Mouse (Mus musculus) thymus, postnatal 0 days (tissue): ENCODE results near the gene Spice1. TPM values are rescaled to one million over a fixed set of nuclear protein-coding genes. Genes with fewer than 3 reads are reported as not detected.

Experiments
- DNase-seq: peaks from one replicate; pipeline ENCODE4 v3.0.0-alpha.2; 2015; ENCODE audit warnings: low spot score
- polyA plus RNA-seq: library from polyadenylated mRNA; unstranded; fragments of >200 nt; fragmentation: Nextera tagmentation; extraction: Ambion mirVana; gene quantifications from 2 replicates; pipeline ENCODE4 v1.2.1, GENCODE M21; 2015

Spice1 gene
- polyA plus RNA-seq, 1 experiment from 2014 or later: 16.5 TPM

DNA sequence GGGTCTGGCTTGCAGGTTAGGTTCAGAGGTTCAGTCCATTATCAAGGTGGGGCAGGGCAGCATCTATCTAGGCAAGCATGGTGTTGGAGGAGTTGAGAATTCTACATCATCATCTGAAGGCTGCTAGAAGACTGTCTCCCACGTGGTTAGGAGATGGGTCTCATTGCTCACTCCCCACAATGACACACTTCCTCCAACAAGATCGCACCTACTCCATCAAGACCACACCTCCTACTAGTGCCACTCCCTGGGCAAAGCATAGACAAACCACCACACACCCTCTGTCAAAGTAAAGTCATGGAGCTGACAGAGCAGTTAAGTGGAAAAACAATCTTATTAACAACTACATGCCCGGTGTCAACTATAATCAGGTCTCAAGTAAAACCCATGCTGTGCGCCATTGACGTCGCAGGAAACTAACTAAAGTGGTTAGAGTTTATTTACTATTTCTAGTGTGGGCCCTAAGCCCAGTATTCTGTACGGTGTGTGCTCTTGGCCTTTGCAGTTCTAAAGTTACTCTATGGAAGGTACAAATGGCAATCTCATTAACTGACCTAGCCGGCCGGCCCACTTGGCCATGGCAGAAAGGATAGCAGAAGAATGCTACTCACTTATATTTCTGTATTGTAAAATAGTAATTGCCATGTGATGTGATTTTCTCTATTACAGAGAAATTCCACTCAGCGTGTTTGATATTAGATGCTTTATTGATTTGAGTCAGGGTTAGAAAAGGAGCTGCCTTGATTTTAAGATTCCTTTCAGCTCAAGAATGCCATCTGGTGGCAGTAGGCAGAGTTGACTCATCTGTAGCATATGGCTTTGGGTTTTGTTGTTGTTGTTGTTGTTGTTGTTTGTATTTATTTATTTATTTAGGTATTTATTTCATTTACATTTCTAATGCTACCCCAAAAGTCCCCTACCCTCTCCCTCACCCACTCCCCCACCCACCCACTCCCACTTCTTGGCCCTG is 15.3 kb downstream of the Spice1 start:
- DNase-seq: peak; percentile 61

DNA sequence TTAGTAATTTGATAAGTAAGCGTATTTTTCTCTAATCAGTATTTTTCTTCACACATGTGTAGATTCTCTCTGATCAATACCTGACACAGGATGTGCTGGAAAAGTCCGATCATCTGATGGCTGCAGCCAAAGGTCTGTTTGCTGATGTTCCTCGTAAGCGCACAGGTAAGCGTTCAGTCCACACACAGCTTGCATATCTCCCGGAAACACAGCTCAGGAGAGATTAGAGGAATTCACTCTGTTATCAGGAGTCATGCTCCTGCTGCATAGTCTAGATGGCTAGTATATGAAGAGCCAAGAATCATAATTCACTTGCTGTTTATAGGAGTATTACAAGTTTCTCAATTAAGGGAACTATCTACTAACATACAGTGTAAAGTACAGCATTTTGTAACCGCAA is 18.6 kb downstream of the Spice1 start:
- DNase-seq: no peak

DNA sequence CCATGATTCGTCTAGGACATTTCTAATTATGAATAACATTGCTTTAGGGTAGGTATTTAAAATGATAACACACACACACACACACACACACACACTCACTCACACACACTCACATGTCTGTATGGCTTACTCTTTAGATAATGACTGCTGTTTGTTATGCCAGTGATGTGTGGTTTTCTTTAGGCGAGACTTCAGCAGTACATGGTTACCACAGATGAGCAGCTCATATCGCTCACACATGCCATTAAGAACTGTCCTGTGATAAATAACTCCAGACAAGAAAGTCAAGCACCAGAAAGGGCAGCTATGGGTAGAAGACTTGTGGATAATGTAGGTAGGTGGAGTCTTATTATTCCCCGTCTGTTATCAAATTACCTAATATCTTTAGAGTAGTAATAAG is 28.5 kb downstream of the Spice1 start:
- no peak for DNase-seq

DNA sequence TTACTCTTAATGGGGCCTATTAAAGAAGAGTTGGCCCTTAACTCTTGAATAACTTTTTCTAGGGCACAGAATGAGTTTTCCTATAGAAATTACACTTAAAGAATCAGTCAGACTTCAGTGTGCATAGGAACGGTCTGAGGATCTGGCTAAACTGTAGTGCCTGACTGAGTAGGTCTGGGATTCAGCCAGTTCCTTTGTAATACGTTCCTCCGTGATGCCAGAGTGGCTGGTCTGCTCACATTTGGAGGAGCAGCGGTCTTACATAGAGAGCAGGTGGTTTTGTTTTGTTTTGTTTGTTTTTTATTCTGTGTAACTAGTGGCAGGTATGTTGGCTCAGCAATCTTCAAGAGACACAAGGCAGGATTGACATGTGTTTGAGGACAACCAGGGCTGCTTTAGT is 33.1 kb downstream of the Spice1 start:
- DNase-seq: no peak

DNA sequence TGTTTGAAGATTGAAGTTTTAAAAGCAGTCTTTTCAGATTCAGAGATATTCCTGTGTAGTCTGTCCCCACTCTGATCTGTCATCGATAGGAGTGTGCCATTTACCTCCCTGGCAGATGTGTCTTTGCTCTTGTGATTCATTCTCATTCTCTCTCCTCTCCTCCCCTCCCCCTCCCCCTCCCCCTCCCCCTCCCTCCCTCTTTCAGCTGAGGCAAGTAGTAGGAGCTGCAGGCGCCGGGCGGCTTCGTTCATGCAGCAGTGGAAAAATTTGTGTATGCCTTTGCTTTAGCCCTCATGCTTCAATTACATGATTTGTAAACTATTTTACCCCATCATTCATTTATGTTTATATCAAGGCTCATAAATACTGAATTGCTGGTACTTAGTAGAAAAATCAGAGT is 34.7 kb downstream of the Spice1 start:
- DNase-seq: no peak

DNA sequence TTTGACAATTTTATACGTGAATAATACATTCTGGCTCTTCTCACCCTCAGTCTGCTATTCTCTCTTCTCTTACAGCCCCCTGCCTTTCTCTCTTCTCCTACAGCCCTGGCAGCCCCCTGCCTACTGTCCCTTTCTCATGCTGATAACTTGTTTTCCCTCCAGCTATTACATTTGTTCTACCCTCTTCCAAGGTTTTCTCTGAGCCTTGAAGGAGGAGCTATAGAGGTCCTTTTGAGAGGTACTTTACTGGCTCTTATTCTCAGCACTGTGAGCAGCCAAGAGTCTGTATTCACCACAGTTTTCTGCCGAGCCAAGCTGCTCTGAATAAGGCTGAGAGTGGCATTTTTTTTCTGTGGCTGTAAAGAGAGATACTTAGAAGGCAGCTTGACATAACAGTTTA is 36.6 kb downstream of the Spice1 start:
- DNase-seq: no peak

DNA sequence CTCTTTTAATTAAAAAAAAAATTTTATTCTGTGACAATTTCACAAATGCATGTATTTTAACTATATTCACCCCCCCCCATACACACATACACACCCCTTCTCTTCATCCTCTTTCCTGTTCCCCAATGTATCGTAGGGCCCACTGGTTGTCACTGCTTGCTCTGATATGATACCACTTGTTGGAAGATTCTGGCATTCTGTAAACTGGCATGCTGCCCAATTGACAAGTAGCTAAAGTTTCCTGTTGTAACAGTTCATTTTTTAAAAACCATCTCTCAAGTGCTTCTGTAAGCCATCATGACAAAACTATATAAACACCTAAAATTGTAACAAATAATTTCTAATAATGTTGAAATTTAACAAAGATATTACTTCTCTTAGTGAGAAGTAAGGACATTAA is 37.3 kb downstream of the Spice1 start:
- no peak for DNase-seq

DNA sequence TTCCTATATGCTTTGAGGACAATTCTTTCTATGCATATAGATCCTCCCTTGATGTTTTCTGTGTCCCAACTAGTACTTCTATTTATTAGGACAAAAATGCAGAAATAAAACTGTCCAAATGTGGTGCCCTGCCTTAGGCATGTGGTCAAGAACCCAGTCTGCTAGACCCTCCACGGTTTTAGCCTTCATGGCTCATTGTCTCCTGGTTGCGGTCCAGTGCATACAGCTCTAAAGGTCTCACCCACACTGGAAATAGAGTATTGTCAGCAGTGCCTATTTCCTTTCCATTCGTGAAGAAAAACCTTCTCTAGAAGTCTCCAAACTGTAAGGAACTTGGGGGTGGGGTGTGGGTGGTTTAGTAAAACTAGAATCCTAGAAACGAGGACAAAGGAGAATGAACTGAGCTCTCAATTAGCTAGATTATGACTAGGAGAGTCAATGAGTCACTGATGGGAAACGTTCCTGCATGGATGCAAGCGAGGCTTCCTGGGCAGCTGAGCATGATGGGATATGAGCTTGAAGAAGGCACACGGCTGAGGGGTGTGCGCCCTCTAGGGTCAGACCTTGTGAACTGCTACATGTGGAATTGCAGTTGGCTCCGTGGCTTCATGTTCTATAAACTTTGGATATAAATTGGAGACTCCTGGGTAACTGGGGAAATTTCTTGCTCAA is 45.1 kb downstream of the Spice1 start:
- peak; percentile 51 for DNase-seq

DNA sequence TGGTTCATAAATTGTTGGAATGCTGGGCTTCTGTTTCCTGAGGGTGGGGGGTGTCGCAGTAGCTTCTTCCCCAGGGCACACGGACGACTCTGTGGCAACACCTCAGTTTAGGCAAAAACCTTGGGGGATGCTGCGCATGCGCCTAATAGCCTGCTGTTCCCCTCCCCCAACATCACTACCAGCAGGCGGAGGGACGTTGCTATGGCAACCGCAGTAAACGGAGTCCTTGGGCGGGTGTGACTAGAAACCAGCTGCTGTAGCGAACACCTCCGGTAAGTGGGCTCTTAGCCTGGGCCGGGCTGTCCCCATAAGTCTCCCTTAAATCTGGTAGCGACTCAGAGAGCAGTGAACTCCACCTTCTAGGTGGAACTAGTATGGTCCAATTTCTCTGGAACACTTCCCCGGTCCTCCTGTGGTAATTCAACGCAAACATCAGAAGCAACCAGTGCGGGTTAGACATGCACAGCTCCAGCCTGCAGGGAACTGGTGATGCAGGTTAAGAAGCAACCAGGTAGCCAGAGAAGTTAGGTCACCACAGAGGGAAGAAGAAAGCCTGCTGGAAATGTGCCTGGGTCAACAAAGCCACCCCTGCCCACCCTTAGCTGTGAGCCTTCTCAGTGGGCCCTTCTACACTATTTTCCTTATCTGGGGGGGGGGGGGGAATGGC is 47.8 kb downstream of the Spice1 start, which contains the start of gene Cfap44:
Gene Cfap44 (plus strand): TSS at position 220 of the 667 bp plus-strand sequence.
- DNase-seq: peak; percentile 93

DNA sequence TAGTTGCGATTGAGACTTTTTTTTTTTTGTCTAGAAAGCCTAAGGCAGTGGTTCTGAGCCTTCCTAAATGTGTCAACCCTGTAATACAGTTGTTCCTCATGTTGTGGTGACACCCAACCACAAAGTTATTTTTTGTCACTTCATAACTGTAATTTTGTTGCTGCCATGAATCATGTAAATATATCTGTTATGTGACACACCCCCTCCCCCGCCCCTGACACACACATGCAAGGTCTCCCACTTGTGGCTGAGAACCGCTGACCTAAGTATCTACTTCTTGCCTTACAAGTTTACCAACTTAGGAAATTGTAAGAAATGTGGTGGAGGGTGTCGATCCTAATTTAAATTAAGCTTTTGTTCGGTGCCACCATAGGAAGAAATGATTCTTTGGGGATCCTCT is 58.0 kb downstream of the Spice1 start:
- DNase-seq: no peak

DNA sequence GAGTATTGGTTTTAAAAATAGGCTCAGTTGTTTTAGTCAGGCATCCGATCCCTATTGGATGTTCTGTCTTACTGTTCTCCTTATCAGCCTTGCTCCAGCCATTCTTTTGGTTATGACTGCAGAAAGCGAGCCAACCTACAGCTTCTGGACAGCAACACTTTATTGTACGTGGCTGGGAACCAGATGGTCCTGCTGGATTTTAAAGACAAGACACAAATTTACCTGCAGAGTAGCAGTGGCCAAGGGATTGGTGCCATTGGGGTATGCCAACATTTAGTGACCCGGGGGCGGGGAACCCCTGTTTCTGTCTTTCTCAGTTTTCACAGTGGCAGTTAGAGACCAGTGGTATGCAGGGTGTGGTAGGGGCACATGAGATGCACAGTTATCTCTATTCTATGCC is 60.3 kb downstream of the Spice1 start:
- DNase-seq: no peak

DNA sequence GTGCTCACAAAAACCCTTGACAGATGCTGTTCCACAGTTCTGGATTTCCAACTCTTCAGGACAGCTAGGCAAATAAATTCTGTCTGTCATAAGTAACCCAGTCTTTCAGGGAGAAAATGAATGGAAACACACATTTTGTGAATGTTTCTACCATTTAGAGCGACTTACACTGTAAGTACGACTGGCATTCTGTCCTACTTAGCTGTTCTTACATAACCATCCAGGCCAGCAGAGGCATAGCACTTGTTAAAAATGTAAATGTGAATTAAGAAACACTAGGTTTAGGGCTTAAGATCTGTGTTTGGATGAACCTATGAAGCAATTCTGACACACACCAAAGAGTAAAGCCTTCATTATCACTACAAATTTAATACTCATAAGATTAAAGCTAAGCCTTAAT is 61.4 kb downstream of the Spice1 start:
- DNase-seq: no peak

DNA sequence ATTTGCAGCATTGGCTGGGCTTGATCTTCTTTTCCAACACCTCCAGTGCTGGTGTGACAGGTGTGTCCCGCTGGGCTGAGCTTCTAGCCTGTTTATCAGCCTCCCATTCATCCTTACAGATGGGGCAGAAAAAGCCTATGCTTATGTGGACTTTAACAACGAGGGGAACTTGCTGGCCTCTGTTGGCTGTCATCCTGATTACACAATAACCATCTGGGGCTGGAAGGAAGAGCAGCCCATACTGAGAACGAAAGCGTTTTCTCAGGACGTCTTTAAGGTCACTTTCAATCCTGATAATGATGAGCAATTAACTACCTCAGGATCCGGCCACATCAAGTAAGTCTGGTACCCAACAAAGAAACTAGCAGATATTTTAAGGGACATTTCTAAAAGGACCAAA is 63.3 kb downstream of the Spice1 start:
- DNase-seq: no peak

DNA sequence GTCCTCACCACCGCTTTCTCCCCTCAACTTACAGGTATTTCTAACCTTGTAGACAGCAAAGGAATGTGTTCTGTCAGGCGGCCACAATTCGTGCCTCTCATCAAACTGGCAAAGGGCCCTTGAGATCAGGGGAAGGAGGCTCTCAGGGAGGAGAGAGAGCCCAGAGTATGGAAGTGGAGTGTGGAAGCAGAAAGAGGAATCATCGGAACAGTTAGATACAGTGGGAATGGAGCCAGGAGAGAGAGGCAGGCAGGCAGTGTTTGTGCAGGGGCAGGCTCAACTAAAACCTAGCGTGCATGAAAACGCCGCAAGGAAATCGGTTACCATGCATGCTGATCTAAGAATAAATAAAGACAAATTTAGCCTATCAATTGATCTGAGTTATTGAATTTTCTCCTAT is 70.7 kb downstream of the Spice1 start:
- no peak for DNase-seq

DNA sequence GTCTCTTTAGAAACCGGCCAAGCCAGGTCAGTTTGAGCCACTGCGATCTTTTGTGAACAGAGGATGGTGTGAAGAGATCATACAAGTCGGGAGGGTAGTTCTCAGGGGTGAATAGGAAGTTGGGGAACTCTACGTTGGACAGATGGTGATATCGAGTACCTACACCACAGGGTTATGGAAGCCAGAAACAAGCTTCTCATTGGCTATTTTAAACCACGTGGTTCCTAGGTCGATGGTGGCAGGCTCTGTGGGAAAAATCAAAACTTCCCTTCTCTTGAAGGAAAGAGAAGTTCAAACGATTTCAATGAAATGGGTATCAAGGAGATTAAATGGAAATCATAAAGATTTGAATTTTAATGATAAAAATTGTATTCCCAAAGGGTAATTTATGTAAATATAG is 74.8 kb downstream of the Spice1 start:
- no peak for DNase-seq

DNA sequence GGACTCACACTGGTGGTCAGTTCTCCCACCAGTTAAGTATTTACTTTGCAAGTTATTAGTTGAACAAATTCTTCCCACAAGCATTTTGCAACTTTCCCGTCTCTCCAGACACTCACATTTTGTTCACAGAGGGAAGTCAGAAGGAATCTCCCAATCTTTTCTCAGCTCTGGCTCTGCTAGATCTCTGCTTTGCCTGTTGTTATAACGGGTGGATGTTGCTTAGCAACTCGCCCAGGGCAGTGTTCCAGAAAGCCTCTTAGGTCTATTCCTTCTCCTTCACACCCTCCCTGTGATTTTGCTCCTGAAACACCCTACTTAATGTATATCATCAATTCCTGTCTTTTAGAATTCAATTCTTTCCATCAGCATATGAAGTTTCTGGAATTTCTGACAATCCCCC is 76.6 kb downstream of the Spice1 start:
- DNase-seq: no peak

DNA sequence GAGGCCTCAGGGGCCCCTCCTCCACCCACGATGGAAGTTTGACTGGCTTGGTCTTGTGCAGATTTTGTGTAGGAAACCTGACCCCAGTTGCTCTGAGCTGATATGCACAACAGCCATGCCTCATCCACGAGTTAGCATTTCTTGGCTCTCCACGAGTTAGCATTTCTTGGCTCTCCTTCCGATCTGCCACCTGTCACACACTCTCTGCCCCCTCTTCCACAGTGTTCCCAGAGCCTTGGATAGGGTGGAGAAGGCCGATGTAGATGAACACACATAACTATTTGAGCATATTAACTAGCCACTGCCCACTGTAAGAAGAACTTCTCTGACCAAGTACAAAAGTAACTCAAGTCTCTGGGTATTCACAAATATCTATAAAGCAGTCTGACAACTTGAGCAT is 81.5 kb downstream of the Spice1 start:
- DNase-seq: no peak

DNA sequence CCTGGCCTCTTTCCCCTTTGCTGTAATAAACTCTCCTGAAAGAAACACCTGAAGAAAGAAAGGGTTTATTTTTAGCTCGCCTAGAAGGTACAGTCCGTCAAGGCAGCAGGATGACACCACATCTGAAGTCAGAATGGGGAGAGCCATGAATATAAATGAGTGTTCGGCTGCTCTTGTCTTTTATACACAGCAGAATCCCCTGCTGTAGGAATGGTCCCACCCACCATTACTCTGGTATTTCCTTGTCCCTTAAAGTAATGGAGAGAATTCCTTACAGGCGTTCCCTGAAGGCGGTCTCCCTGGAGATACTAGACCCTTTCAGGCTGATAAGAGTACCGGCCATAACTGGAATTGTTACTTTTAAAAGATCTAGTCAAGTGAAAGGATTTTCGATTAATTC is 83.1 kb downstream of the Spice1 start:
- no peak for DNase-seq

DNA sequence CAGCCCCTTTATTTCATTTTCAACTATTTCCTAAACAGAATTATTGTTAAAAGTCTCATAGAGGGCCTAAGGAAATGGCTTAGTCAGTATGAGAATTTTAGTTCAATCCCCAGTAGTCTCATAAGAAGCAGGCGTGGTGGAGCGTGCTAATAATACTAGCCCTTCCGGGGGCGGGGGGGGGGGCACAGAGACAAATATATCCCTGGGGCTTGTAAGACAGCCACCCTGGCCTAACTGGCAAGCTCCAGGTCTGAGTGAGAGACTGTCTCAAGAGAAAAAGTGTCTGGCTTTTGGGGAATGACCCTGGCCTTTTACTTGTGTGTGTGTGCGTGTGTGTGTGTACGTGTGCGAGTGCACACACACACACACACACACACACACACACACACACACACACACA is 88.0 kb downstream of the Spice1 start:
- no peak for DNase-seq

DNA sequence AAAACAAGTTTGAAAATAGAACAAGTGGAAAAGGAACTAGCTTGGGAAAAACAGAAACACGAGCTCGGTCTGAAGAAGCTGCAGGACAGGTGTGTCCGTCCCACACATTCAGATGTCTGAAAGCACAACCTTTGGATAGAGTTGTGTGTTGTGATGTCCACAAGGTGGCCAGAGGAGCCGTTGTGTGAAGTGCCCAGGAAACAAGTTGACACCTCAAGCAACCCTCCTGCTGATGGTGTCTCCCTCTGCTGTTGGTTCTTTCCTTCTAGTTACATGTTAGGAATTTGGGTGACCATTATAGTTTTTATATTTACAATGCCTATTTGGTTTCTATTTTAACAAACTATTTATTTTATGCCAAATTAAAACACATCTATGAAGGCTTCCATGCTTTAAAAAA is 88.6 kb downstream of the Spice1 start:
- DNase-seq: no peak
